Mouse (Mus musculus): ENCODE results near the gene Slc17a8. TPM values are rescaled to one million over a fixed set of nuclear protein-coding genes. Genes with fewer than 3 reads are reported as not detected.
"Not testable (repeated sequence)": the region's sequence is repeated elsewhere in the genome, so short reads cannot be mapped to it uniquely, and the experiment has no call there.

Gene Slc17a8
- polyA plus RNA-seq, 1 experiment from 2014 or later = not detected

- Histone ChIP-seq H3K4me1 (ENCODE audit: control insufficient read depth, insufficient read depth, low read length) (no peaks in the 10 kb centered on the region), H3K4me2 (ENCODE audit: low read depth) (no peak overlapping the region), H3K27ac (ENCODE audit: low read depth, low read length) (no peak overlapping the region), H3K9ac (ENCODE audit: low read length) (no peak overlapping the region), H3K9me3 (ENCODE audit: control insufficient read depth, low read length) (no peaks in the 10 kb centered on the region), H3K4me3 (ENCODE audit: low read depth, low read length) (no peak overlapping the region), H3K27me3 (ENCODE audit: control insufficient read depth, insufficient read depth, low read length) (no peaks in the 10 kb centered on the region), H3K36me3 (ENCODE audit: control insufficient read depth, insufficient read depth, low read length) (no peaks in the 10 kb centered on the region)
- ATAC-seq (ENCODE audit: insufficient read depth, low FRiP score, low TSS enrichment) (no peak), DNase-seq (ENCODE audit: low spot score) (no peak)
- WGBS = 90% methylated on average over 4 of the region's 4 CpGs
Measured at GRCm38 (mm10) chr10:89578801-89579200, 42.3 kb downstream of the Slc17a8 start.

- 83% methylated on average over 3 of the region's 3 CpGs for WGBS
- Histone ChIP-seq H3K4me1 (ENCODE audit: control insufficient read depth, insufficient read depth, low read length) (no peaks in the 10 kb centered on the region), H3K4me3 (ENCODE audit: low read depth, low read length) (no peak overlapping the region), H3K9ac (ENCODE audit: low read length) (no peak overlapping the region), H3K4me2 (ENCODE audit: low read depth) (no peak overlapping the region), H3K36me3 (ENCODE audit: control insufficient read depth, insufficient read depth, low read length) (no peaks in the 10 kb centered on the region), H3K9me3 (ENCODE audit: control insufficient read depth, low read length) (no peaks in the 10 kb centered on the region), H3K27me3 (ENCODE audit: control insufficient read depth, insufficient read depth, low read length) (no peaks in the 10 kb centered on the region), H3K27ac (ENCODE audit: low read depth, low read length) (no peak overlapping the region)
- DNase-seq (ENCODE audit: low spot score) (no peak), ATAC-seq (ENCODE audit: insufficient read depth, low FRiP score, low TSS enrichment) (no peak)
Measured at GRCm38 (mm10) chr10:89577666-89578065, 43.4 kb downstream of the Slc17a8 start.

- no peak for ATAC-seq (ENCODE audit: insufficient read depth, low FRiP score, low TSS enrichment)
- Histone ChIP-seq H3K4me2 (ENCODE audit: low read depth) (no peak overlapping the region), H3K9ac (ENCODE audit: low read length) (no peak overlapping the region), H3K4me3 (ENCODE audit: low read depth, low read length) (no peak overlapping the region), H3K27me3 (ENCODE audit: control insufficient read depth, insufficient read depth, low read length) (no peaks in the 10 kb centered on the region), H3K9me3 (ENCODE audit: control insufficient read depth, low read length) (no peaks in the 10 kb centered on the region), H3K36me3 (ENCODE audit: control insufficient read depth, insufficient read depth, low read length) (no peaks in the 10 kb centered on the region), H3K4me1 (ENCODE audit: control insufficient read depth, insufficient read depth, low read length) (no peaks in the 10 kb centered on the region), H3K27ac (ENCODE audit: low read depth, low read length) (no peak overlapping the region)
- 91% methylated on average over 3 of the region's 3 CpGs for WGBS
- DNase-seq (ENCODE audit: low spot score) = no peak
Measured at GRCm38 (mm10) chr10:89573421-89573820, 47.6 kb downstream of the Slc17a8 start.

- no peak for DNase-seq (ENCODE audit: low spot score)
- no peak for ATAC-seq (ENCODE audit: insufficient read depth, low FRiP score, low TSS enrichment)
- WGBS = 94% methylated on average over 6 of the region's 6 CpGs
Measured at GRCm38 (mm10) chr10:89572946-89573345, 48.1 kb downstream of the Slc17a8 start.

DNA sequence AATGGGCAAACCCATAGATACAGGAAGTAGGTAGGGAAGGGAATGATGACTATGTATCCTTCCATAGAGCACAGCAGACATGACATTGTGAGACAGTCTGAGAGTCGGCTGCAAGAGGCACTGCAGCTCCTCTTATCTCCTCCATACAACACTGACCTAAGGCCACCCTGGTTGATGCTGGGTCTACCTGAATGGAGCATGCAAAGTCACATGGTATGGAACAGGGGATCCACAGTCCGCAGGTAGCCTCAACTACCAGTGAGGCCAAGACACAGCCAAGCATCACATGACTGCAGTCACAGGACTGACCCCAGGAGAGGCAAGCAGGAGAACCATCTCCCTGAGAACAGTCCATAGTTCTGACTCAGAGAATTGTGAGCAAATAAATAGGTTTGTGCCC lies 53.7 kb downstream of the Slc17a8 start:
- Histone ChIP-seq H3K4me1 (ENCODE audit: control insufficient read depth, insufficient read depth, low read length) (no peaks in the 10 kb centered on the region), H3K4me3 (ENCODE audit: low read depth, low read length) (no peak overlapping the region), H3K9me3 (ENCODE audit: control insufficient read depth, low read length) (no peaks in the 10 kb centered on the region), H3K27me3 (ENCODE audit: control insufficient read depth, insufficient read depth, low read length) (no peaks in the 10 kb centered on the region), H3K9ac (ENCODE audit: low read length) (no peak overlapping the region), H3K27ac (ENCODE audit: low read depth, low read length) (no peak overlapping the region), H3K4me2 (ENCODE audit: low read depth) (no peak overlapping the region), H3K36me3 (ENCODE audit: control insufficient read depth, insufficient read depth, low read length) (no peaks in the 10 kb centered on the region)
- WGBS = 96% methylated on average over 2 of the region's 2 CpGs
- DNase-seq (ENCODE audit: low spot score) (no peak), ATAC-seq (ENCODE audit: insufficient read depth, low FRiP score, low TSS enrichment) (no peak)

More at GRCm38 (mm10) chr10:89572946-89573345, 48.1 kb downstream of the Slc17a8 start:
- H3K36me3 ChIP-seq (ENCODE audit: control insufficient read depth, insufficient read depth, low read length) = no peaks in the 10 kb centered on the region
- no peak overlapping the region for H3K27ac ChIP-seq (ENCODE audit: low read depth, low read length)
- no peak overlapping the region for H3K4me3 ChIP-seq (ENCODE audit: low read depth, low read length)
- H3K9ac ChIP-seq (ENCODE audit: low read length) = no peak overlapping the region
- no peaks in the 10 kb centered on the region for H3K9me3 ChIP-seq (ENCODE audit: control insufficient read depth, low read length)
- no peak overlapping the region for H3K4me2 ChIP-seq (ENCODE audit: low read depth)
- H3K27me3 ChIP-seq (ENCODE audit: control insufficient read depth, insufficient read depth, low read length) = no peaks in the 10 kb centered on the region
- no peaks in the 10 kb centered on the region for H3K4me1 ChIP-seq (ENCODE audit: control insufficient read depth, insufficient read depth, low read length)

DNA sequence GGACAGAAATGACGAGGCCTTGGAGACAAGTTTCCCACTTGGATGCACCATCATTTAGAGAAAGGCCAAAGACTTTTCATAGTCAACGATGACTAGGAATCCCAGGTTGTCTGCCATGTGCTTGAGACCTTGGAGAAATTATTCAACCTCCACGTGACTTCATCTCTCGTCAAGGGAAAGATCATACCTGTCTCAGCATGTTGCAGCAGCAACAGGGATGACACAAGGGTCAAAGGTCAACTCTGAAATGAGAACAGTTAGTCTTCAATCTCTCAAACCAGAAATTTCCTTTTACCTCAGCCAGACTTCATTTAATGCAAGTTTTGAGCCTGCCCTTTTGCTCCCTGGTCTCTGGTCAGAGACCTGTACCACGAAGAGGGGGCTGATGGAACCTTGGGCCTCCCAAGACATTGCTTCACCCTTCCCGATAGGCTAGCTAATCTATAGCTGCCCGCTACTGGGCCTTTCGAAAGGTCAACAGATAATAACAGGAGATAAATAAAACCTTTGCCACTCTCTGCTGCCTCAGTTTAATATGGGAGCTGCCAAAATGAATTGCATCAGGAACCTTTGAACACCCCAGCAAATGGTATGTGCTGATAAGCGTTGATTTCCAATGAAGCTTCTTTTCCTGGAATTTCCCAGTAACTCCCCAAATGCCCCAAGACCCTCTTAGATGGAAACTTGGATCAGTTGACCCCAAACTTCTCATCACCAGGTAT lies 55.6 kb downstream of the Slc17a8 start:
- no peak overlapping the region for H3K9ac ChIP-seq (ENCODE audit: low read length)
- H3K27me3 ChIP-seq (ENCODE audit: control insufficient read depth, insufficient read depth, low read length) = no peaks in the 10 kb centered on the region
- H3K4me2 ChIP-seq (ENCODE audit: low read depth) = no peak overlapping the region
- no peaks in the 10 kb centered on the region for H3K9me3 ChIP-seq (ENCODE audit: control insufficient read depth, low read length)
- no peak overlapping the region for H3K27ac ChIP-seq (ENCODE audit: low read depth, low read length)
- ATAC-seq (ENCODE audit: insufficient read depth, low FRiP score, low TSS enrichment) = no peak
- no peak overlapping the region for H3K4me3 ChIP-seq (ENCODE audit: low read depth, low read length)
- 90% methylated on average over 9 of the region's 9 CpGs for WGBS
- H3K36me3 ChIP-seq (ENCODE audit: control insufficient read depth, insufficient read depth, low read length) = no peaks in the 10 kb centered on the region
- no peak for DNase-seq (ENCODE audit: low spot score)
- H3K4me1 ChIP-seq (ENCODE audit: control insufficient read depth, insufficient read depth, low read length) = no peaks in the 10 kb centered on the region

GRCm38 (mm10) chr10:89562113-89562512 lies 58.9 kb downstream of the Slc17a8 start:
- no peak overlapping the region for H3K27ac ChIP-seq (ENCODE audit: low read depth, low read length)
- DNase-seq (ENCODE audit: low spot score) (no peak), ATAC-seq (ENCODE audit: insufficient read depth, low FRiP score, low TSS enrichment) (no peak)
- WGBS = 95% methylated on average over 6 of the region's 6 CpGs
- no peak overlapping the region for H3K4me2 ChIP-seq (ENCODE audit: low read depth)
- H3K9me3 ChIP-seq (ENCODE audit: control insufficient read depth, low read length) = no peaks in the 10 kb centered on the region
- no peaks in the 10 kb centered on the region for H3K27me3 ChIP-seq (ENCODE audit: control insufficient read depth, insufficient read depth, low read length)
- H3K4me3 ChIP-seq (ENCODE audit: low read depth, low read length) = no peak overlapping the region
- no peaks in the 10 kb centered on the region for H3K36me3 ChIP-seq (ENCODE audit: control insufficient read depth, insufficient read depth, low read length)
- H3K4me1 ChIP-seq (ENCODE audit: control insufficient read depth, insufficient read depth, low read length) = no peaks in the 10 kb centered on the region
- no peak overlapping the region for H3K9ac ChIP-seq (ENCODE audit: low read length)

DNA sequence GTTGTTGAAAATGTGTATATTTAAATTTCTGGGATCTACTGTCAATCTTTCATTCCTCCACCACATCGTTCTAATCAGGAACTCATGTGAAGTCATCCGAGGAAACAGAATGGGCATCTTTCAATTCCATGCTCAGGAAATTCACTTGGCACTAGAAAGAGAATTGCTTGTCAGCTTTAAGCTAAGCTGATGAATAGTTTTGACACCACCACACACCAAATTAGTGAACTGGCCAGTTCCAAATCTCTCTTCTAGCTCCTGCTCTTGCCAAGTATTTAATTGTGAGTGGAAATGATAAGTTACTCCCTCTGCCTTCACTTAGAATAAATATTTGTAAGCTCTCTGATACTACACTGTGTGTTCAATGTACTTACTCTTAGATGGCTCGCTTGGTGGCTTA lies 61.7 kb downstream of the Slc17a8 start:
- H3K4me2 ChIP-seq (ENCODE audit: low read depth) = no peak overlapping the region
- H3K36me3 ChIP-seq (ENCODE audit: control insufficient read depth, insufficient read depth, low read length) = no peaks in the 10 kb centered on the region
- no peak overlapping the region for H3K9ac ChIP-seq (ENCODE audit: low read length)
- no peaks in the 10 kb centered on the region for H3K4me1 ChIP-seq (ENCODE audit: control insufficient read depth, insufficient read depth, low read length)
- H3K27me3 ChIP-seq (ENCODE audit: control insufficient read depth, insufficient read depth, low read length) = no peaks in the 10 kb centered on the region
- no peak overlapping the region for H3K27ac ChIP-seq (ENCODE audit: low read depth, low read length)
- no peak overlapping the region for H3K4me3 ChIP-seq (ENCODE audit: low read depth, low read length)
- ATAC-seq (ENCODE audit: insufficient read depth, low FRiP score, low TSS enrichment) = no peak
- no peaks in the 10 kb centered on the region for H3K9me3 ChIP-seq (ENCODE audit: control insufficient read depth, low read length)
- DNase-seq (ENCODE audit: low spot score) = no peak
- WGBS = 84% methylated on average over 3 of the region's 3 CpGs

DNA sequence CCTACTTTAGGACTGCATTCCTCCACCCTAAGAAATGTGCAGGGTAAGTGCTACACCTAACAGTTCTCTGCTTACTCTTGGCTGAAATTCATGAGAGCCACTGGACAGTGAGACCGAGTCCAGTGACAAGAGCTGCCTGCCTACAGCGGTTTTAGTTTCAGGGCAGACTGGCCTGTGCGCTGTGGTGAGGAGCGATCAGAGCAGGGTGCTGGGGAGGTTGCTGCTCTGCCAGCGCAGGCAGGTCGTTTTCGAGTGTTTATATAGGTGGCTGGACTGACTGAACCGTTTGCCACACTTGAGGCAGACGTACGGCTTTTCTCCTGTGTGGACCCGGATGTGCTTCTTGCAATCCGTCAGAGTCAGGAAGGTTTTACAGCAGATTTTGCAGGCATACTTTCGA lies 66.2 kb downstream of the Slc17a8 start:
- not testable (repeated sequence) for DNase-seq (ENCODE audit: low spot score); H3K9ac ChIP-seq (ENCODE audit: low read length); H3K4me3 ChIP-seq (ENCODE audit: low read depth, low read length); H3K4me1 ChIP-seq (ENCODE audit: control insufficient read depth, insufficient read depth, low read length); H3K36me3 ChIP-seq (ENCODE audit: control insufficient read depth, insufficient read depth, low read length); H3K27me3 ChIP-seq (ENCODE audit: control insufficient read depth, insufficient read depth, low read length); ATAC-seq (ENCODE audit: insufficient read depth, low FRiP score, low TSS enrichment); H3K4me2 ChIP-seq (ENCODE audit: low read depth); H3K27ac ChIP-seq (ENCODE audit: low read depth, low read length); H3K9me3 ChIP-seq (ENCODE audit: control insufficient read depth, low read length)
- WGBS = 74% methylated on average over 12 of the region's 13 CpGs

Measured in neural tube, embryonic 11.5 days (tissue).